Mouse (Mus musculus) frontal cortex, postnatal 10 days (tissue): Measurements from ENCODE around the gene Nfkb1.

Source experiments
- DNase-seq, 2 experiments: peaks; one replicate each; pipeline ENCODE4 v3.0.0; 2022; ENCODE audit warnings: low spot score in 2 of 2, mixed read lengths in 1 of 2

Nfkb1 gene

DNA sequence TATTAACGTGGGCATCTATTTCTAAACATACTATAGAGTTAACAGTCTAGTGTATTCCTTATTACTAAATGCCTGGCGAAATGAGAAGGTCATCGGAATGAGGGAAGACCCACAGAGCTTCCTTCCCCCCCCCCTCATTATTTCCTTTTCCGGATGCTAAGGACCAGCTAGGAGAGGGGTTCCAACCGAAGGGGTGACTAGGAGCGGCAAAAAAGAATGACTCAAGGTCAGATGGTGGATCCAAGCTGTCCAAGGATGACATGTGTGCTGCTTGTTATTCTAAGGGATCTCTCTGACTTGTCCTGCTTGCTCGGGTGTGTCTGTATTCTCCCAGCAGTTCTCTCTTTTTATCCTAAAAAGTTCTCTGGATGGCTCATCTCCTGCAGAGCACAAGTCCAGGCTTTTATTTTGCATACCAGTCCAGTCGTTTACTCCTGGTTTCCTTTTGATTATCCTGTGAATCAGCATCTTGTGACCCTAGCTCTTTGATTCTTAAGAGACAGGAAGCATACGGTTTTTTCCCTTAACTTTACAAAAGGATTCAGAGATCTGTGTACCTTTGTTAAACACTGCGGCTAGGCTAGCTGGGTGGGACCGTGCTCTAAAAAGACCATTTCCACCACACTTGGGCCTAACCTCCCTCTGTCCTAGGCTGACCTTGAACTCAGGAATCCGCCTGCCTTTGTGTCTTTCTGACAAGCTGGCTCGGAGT is 145.0 kb downstream of the Nfkb1 start:
- DNase-seq = no peak
